Mouse (Mus musculus): ENCODE results near the gene Tekt5. TPM values are rescaled to one million over a fixed set of nuclear protein-coding genes. Genes with fewer than 3 reads are reported as not detected.

Gene Tekt5
- polyA plus RNA-seq, 1 experiment from 2014 or later: 27.5 TPM

DNA sequence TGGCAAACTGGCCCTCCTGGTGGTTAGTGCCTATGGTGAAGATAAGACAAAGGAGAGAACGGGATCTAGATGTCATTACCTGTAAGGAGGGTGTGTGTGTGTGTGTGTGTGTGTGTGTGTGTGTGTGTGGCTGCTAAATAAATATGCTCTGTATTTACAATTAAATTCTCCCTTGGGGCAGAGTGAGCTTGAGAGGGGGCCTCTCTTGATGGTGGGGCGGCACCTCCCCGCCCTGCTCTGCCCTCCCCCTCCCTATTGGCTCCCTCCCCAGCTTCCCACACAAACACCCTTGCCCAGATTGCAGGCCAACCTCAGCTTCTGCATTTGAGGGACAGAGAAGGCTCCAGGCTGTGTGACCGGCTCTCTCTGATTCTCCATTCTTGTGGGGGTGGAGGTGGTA is 83.3 kb downstream of the Tekt5 start:
- Histone ChIP-seq H3K4me3 (ENCODE audit: low read length) (no peak overlapping the region), H3K4me2 (ENCODE audit: low read length) (no peak overlapping the region), H3K9ac (ENCODE audit: low read depth, low read length) (no peak overlapping the region), H3K36me3 (ENCODE audit: control insufficient read depth, insufficient read depth, low read length) (no peaks in the 10 kb centered on the region), H3K9me3 (ENCODE audit: control insufficient read depth, low read length) (no peaks in the 10 kb centered on the region), H3K4me1 (ENCODE audit: control insufficient read depth, insufficient read depth, low read depth, low read length) (peaks cover 8% of the 10 kb centered on the region), H3K27ac (ENCODE audit: low read depth, low read length) (no peak overlapping the region), H3K27me3 (replicated peaks; ENCODE audit: control insufficient read depth, insufficient read depth, low read length) (peaks cover 10% of the 10 kb centered on the region)
- 78% methylated on average over 2 of the region's 4 CpGs for WGBS
- no peak for ATAC-seq

DNA sequence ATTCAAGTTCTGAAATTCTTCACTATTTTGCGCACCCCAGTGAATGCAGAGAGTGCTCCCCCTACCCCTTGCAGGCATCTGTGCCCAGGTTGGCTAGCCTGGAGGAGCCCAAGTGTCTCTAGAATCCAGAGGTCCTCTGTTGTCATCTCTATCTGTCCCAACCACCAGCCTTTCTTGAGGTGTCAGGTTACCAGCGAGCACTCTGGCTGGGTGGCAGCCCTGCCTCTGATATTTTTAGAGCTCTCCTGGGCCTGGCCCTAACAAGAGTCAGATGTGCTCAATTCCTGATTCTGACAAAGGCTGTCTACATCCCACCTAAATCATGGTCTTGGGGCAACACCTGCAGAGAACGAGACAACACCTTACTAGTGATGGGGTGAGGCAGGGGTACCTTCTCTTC is 84.2 kb downstream of the Tekt5 start:
- Histone ChIP-seq H3K9me3 (ENCODE audit: control insufficient read depth, low read length) (no peaks in the 10 kb centered on the region), H3K4me2 (ENCODE audit: low read length) (no peak overlapping the region), H3K4me1 (ENCODE audit: control insufficient read depth, insufficient read depth, low read depth, low read length) (peaks cover 8% of the 10 kb centered on the region), H3K27ac (ENCODE audit: low read depth, low read length) (no peak overlapping the region), H3K4me3 (ENCODE audit: low read length) (no peak overlapping the region), H3K9ac (ENCODE audit: low read depth, low read length) (no peak overlapping the region), H3K27me3 (replicated peaks; ENCODE audit: control insufficient read depth, insufficient read depth, low read length) (peaks cover 10% of the 10 kb centered on the region), H3K36me3 (ENCODE audit: control insufficient read depth, insufficient read depth, low read length) (no peaks in the 10 kb centered on the region)
- no peak for ATAC-seq
- WGBS: 51% methylated on average over 3 of the region's 3 CpGs

DNA sequence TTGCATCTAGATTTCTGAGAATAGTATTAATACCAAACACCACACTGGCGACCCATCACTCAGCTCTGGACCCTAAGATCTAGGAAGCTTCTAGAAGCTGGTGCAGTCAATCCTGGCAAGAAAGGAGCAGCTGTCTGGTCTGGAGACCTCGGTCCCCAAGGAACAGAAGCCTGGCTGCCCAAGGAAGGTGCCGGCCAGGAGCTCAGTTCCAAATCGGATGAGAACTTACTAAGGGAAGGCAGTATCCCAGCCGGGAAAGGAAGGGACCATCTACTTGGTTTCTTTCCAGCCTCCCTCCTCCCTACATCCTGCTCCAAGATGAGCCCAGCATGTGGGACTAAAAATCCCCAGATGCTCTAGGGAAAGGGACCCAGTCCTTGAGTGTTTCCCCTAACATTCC is 84.8 kb downstream of the Tekt5 start:
- Histone ChIP-seq H3K27ac (ENCODE audit: low read depth, low read length) (no peak overlapping the region), H3K4me3 (ENCODE audit: low read length) (no peak overlapping the region), H3K27me3 (replicated peaks; ENCODE audit: control insufficient read depth, insufficient read depth, low read length) (peaks cover 10% of the 10 kb centered on the region), H3K9ac (ENCODE audit: low read depth, low read length) (no peak overlapping the region), H3K4me2 (ENCODE audit: low read length) (no peak overlapping the region), H3K9me3 (ENCODE audit: control insufficient read depth, low read length) (no peaks in the 10 kb centered on the region), H3K4me1 (ENCODE audit: control insufficient read depth, insufficient read depth, low read depth, low read length) (peaks cover 8% of the 10 kb centered on the region), H3K36me3 (ENCODE audit: control insufficient read depth, insufficient read depth, low read length) (no peaks in the 10 kb centered on the region)
- ATAC-seq: no peak
- WGBS: 87% methylated on average over 5 of the region's 5 CpGs

Other genes with a start within 250 kb of the Tekt5 start
- gene Rpl39l, start 225.3 kb downstream of the Tekt5 start, polyA plus RNA-seq (2015; fragmentation: Nextera tagmentation; extraction: Ambion mirVana): not detected in 2 replicates
- gene Atf7ip2, start 202.8 kb downstream of the Tekt5 start, polyA plus RNA-seq (2015; fragmentation: Nextera tagmentation; extraction: Ambion mirVana): 0.17 and 0.21 TPM in 2 replicates
- 22.3 and 24.5 TPM in 2 replicates for gene Emp2, start 81.5 kb downstream of the Tekt5 start, polyA plus RNA-seq (2015; fragmentation: Nextera tagmentation; extraction: Ambion mirVana)
- 46.3 and 54.1 TPM in 2 replicates for gene Nubp1, start 16.5 kb upstream of the Tekt5 start, polyA plus RNA-seq (2015; fragmentation: Nextera tagmentation; extraction: Ambion mirVana)
- gene Tvp23a, start 51.9 kb upstream of the Tekt5 start, polyA plus RNA-seq (2015; fragmentation: Nextera tagmentation; extraction: Ambion mirVana): 48.9 and 52.1 TPM in 2 replicates
- gene Ciita, start 84.6 kb upstream of the Tekt5 start, polyA plus RNA-seq (2015; fragmentation: Nextera tagmentation; extraction: Ambion mirVana): 0.46 and 0.54 TPM in 2 replicates
- gene Dexi, start 147.6 kb upstream of the Tekt5 start, polyA plus RNA-seq (2015; fragmentation: Nextera tagmentation; extraction: Ambion mirVana): 8.7 and 16.9 TPM in 2 replicates
- 60.7 and 66.7 TPM in 2 replicates for gene Clec16a, start 149.8 kb upstream of the Tekt5 start, polyA plus RNA-seq (2015; fragmentation: Nextera tagmentation; extraction: Ambion mirVana)

All from hindbrain, embryonic 16.5 days (tissue).